Mouse (Mus musculus): ENCODE measurements at regions not wholly inside any gene's neighbourhood (a gene's known extent, or its start where the extent isn't known, plus 50 kb on each side); places are given as distances from the start of the nearest gene placed in this dataset.

GRCm38 (mm10) chr1:186909518-186910105 lies 57.6 kb upstream of the D1Pas1 start:
- no peak for DNase-seq (ENCODE audit: extremely low spot score)

GRCm38 (mm10) chr1:186909073-186909472 lies 58.1 kb upstream of the D1Pas1 start:
- no peak for DNase-seq (ENCODE audit: extremely low spot score)

- no peak for DNase-seq (ENCODE audit: extremely low spot score)
Measured at GRCm38 (mm10) chr1:186907409-186908170, 59.6 kb upstream of the D1Pas1 start.

- no peak for DNase-seq (ENCODE audit: extremely low spot score)
Measured at GRCm38 (mm10) chr1:186905942-186906341, 61.3 kb upstream of the D1Pas1 start.

GRCm38 (mm10) chr1:186901548-186901947 lies 65.7 kb upstream of the D1Pas1 start:
- DNase-seq (ENCODE audit: extremely low spot score), result no peak

GRCm38 (mm10) chr1:186898203-186898602 lies 69.0 kb upstream of the D1Pas1 start:
- no peak for DNase-seq (ENCODE audit: extremely low spot score)

- no peak for DNase-seq (ENCODE audit: extremely low spot score)
Measured at GRCm38 (mm10) chr1:186889584-186889852, 77.7 kb upstream of the D1Pas1 start.

GRCm38 (mm10) chr1:186888767-186889583 lies 78.2 kb upstream of the D1Pas1 start:
- DNase-seq (ENCODE audit: extremely low spot score), result no peak

- DNase-seq (ENCODE audit: extremely low spot score), result no peak
Measured at GRCm38 (mm10) chr1:186887127-186887526, 80.1 kb upstream of the D1Pas1 start.

GRCm38 (mm10) chr1:186880391-186880790 lies 86.8 kb upstream of the D1Pas1 start:
- DNase-seq (ENCODE audit: extremely low spot score), result no peak

GRCm38 (mm10) chr1:186860608-186861444 lies 106.4 kb upstream of the D1Pas1 start:
- DNase-seq (ENCODE audit: extremely low spot score), result no peak

- no peak for DNase-seq (ENCODE audit: extremely low spot score)
Measured at GRCm38 (mm10) chr1:186858285-186858684, 108.9 kb upstream of the D1Pas1 start.

GRCm38 (mm10) chr1:186855474-186856036 lies 106.4 kb upstream of the Rrp15 start:
- no peak for DNase-seq (ENCODE audit: extremely low spot score)

GRCm38 (mm10) chr1:186845256-186845655 lies 96.1 kb upstream of the Rrp15 start:
- DNase-seq (ENCODE audit: extremely low spot score), result no peak

GRCm38 (mm10) chr1:186833896-186834800 lies 85.0 kb upstream of the Rrp15 start:
- DNase-seq (ENCODE audit: extremely low spot score), result peak; percentile 63

GRCm38 (mm10) chr1:186833441-186833895 lies 84.3 kb upstream of the Rrp15 start:
- DNase-seq (ENCODE audit: extremely low spot score), result peak; percentile 50

GRCm38 (mm10) chr1:186827773-186828172 lies 78.6 kb upstream of the Rrp15 start:
- DNase-seq (ENCODE audit: extremely low spot score), result peak; percentile 44

GRCm38 (mm10) chr1:186808192-186808960 lies 59.2 kb upstream of the Rrp15 start:
- no peak for DNase-seq (ENCODE audit: extremely low spot score)

- no peak for DNase-seq (ENCODE audit: extremely low spot score)
Measured at GRCm38 (mm10) chr1:186804451-186804850, 55.3 kb upstream of the Rrp15 start.

Data from embryo, embryonic 9.5 days (tissue).